Mouse (Mus musculus) midbrain, postnatal 0 days (tissue): Measurements from ENCODE around the gene Zfp945. TPM values are rescaled to one million over a fixed set of nuclear protein-coding genes. Genes with fewer than 3 reads are reported as not detected.
A peak's percentile ranks its signal among the peaks of the same experiment; 100 is the strongest.
"Not testable (repeated sequence)": the region's sequence is repeated elsewhere in the genome, so short reads cannot be mapped to it uniquely, and the experiment has no call there.

ENCODE experiments used
- ATAC-seq: fragments of 200-750 bp; cut with Nextera tagmentation; 2 replicates; pipeline ENCODE4 v1.8.0; 2017; ENCODE audit warnings: moderate number of reproducible peaks, mild to moderate bottlenecking, moderate TSS enrichment, moderate library complexity; ENCODE audit not compliant: low FRiP score
- DNase-seq: peaks from one replicate; pipeline ENCODE4 v3.0.0-alpha.2; 2015; ENCODE audit warnings: low spot score
- H3K27ac ChIP-seq: fragments of 300-500 bp; sonication (generic); 2 replicates; pipeline ENCODE4 v1.5.1; 2014; ENCODE audit warnings: low read depth, mild to moderate bottlenecking, low read length, mixed read lengths
- H3K27me3 ChIP-seq: fragments of 300-500 bp; sonication (generic); 2 replicates; pipeline ENCODE4 v1.6.1; 2014; ENCODE audit warnings: low read length, control low read depth, mixed read lengths; ENCODE audit not compliant: insufficient read depth
- H3K36me3 ChIP-seq: fragments of 300-500 bp; sonication (generic); 2 replicates; pipeline ENCODE4 v1.6.1; 2014; ENCODE audit warnings: low read length, control low read depth, mixed read lengths; ENCODE audit not compliant: insufficient read depth
- H3K4me1 ChIP-seq: fragments of 300-500 bp; sonication (generic); 2 replicates; pipeline ENCODE4 v1.6.1; 2014; ENCODE audit warnings: mild to moderate bottlenecking, control low read depth, antibody characterized with exemption, low read length, mixed read lengths; ENCODE audit not compliant: insufficient read depth
- H3K4me2 ChIP-seq: fragments of 300-500 bp; sonication (generic); 2 replicates; pipeline ENCODE4 v1.6.1; 2014; ENCODE audit warnings: low read depth, mild to moderate bottlenecking, low read length, mixed read lengths; ENCODE audit not compliant: poor library complexity, severe bottlenecking
- H3K4me3 ChIP-seq: fragments of 300-500 bp; sonication (generic); 2 replicates; pipeline ENCODE4 v1.5.1; 2014; ENCODE audit warnings: low read depth, mild to moderate bottlenecking, low read length, moderate library complexity
- H3K9ac ChIP-seq: fragments of 300-500 bp; sonication (generic); replicated peaks from 2 replicates; pipeline ENCODE4 v1.6.1; 2014; ENCODE audit warnings: mild to moderate bottlenecking, low read length, moderate library complexity, mixed read lengths; ENCODE audit not compliant: poor library complexity, severe bottlenecking
- H3K9me3 ChIP-seq: fragments of 300-500 bp; sonication (generic); 2 replicates; pipeline ENCODE4 v1.6.1; 2016; ENCODE audit warnings: low read length, control low read depth
- CTCF ChIP-seq: IDR thresholded peaks from 2 replicates; pipeline ENCODE4 v1.5.1; 2016; ENCODE audit warnings: antibody characterized with exemption, mild to moderate bottlenecking
- WGBS: fragments of 180-500 bp; shearing (Covaris S2); extraction: QIAGEN DNeasy Blood & Tissue Kit; methylation state at CpG from one replicate; pipeline ENCODE4 v1.1.7; 2014; 5-methylcytosine and 5-hydroxymethylcytosine counted together
- polyA plus RNA-seq: library from polyadenylated mRNA; unstranded; fragments of >200 nt; fragmentation: Nextera tagmentation; extraction: Ambion mirVana; gene quantifications from 2 replicates; pipeline ENCODE4 v1.2.1, GENCODE M21; 2015
- total RNA-seq: library from RNA; depleted of rRNA; stranded (reverse); fragments of >200 nt; gene quantifications from 2 replicates; pipeline ENCODE4 v1.2.3, GENCODE M21; 2014; rRNA removed

Zfp945 gene
- total RNA-seq, result 16.0 and 18.5 TPM in 2 replicates
- polyA plus RNA-seq, result 13.9 and 14.4 TPM in 2 replicates

- ATAC-seq, result peak; percentile 96
- TF ChIP-seq CTCF, result no peak
- 0% methylated on average over 20 of the region's 20 CpGs for WGBS
These were observed at the start of gene Zfp945 for GRCm38 (mm10) chr17:22866845-22867481. Gene Zfp945, minus strand, starts transcription at chr17:22867134.

GRCm38 (mm10) chr17:22888302-22888701 lies 21.4 kb upstream of the Zfp945 start:
- ATAC-seq, result no peak
- Histone ChIP-seq H3K9ac (no peak overlapping the region), H3K36me3 (no peaks in the 10 kb centered on the region), H3K27me3 (no peaks in the 10 kb centered on the region), H3K27ac (no peak overlapping the region), H3K4me3 (no peak overlapping the region), H3K9me3 (peaks cover 13% of the 10 kb centered on the region), H3K4me2 (no peak overlapping the region), H3K4me1 (no peaks in the 10 kb centered on the region)
- WGBS, result 83% methylated on average over 3 of the region's 3 CpGs
- TF ChIP-seq CTCF, result no peak
- DNase-seq, result no peak

More at GRCm38 (mm10) chr17:22866845-22867481, at the start of gene Zfp945:
- Histone ChIP-seq H3K27me3 (no peaks in the 10 kb centered on the region), H3K9me3 (no peaks in the 10 kb centered on the region), H3K27ac (peak within 1 kb of the TSS; percentile 77), H3K4me3 (peak within 1 kb of the TSS; percentile 83), H3K4me2 (peak within 1 kb of the TSS; percentile 63), H3K4me1 (peaks cover 6% of the 10 kb centered on the region), H3K9ac (peak within 1 kb of the TSS; percentile 69), H3K36me3 (no peaks in the 10 kb centered on the region)
- peak; percentile 91 for DNase-seq

GRCm38 (mm10) chr17:22884059-22884698 lies 17.2 kb upstream of the Zfp945 start:
- 73% methylated on average over 10 of the region's 10 CpGs for WGBS

GRCm38 (mm10) chr17:22877427-22878307 lies 10.7 kb upstream of the Zfp945 start:
- DNase-seq (no peak), ATAC-seq (no peak)
- Histone ChIP-seq H3K4me3 (no peak overlapping the region), H3K27me3 (no peaks in the 10 kb centered on the region), H3K9ac (no peak overlapping the region), H3K27ac (no peak overlapping the region), H3K36me3 (no peaks in the 10 kb centered on the region), H3K4me2 (no peak overlapping the region), H3K4me1 (no peaks in the 10 kb centered on the region), H3K9me3 (peaks cover 4% of the 10 kb centered on the region; the same call in 1 of the 2 replicates)
- no peak for TF ChIP-seq CTCF
- WGBS, result 95% methylated on average over 10 of the region's 11 CpGs

More at GRCm38 (mm10) chr17:22884059-22884698, 17.2 kb upstream of the Zfp945 start:
- no peak for ATAC-seq
- no peak overlapping the region for H3K4me2 ChIP-seq
- peaks cover 3% of the 10 kb centered on the region; the same call in 1 of the 2 replicates for H3K9me3 ChIP-seq
- no peak overlapping the region for H3K27ac ChIP-seq
- no peaks in the 10 kb centered on the region for H3K4me1 ChIP-seq
- no peaks in the 10 kb centered on the region for H3K27me3 ChIP-seq
- no peak overlapping the region for H3K9ac ChIP-seq
- H3K4me3 ChIP-seq, result no peak overlapping the region
- H3K36me3 ChIP-seq, result no peaks in the 10 kb centered on the region
- DNase-seq, result no peak
- TF ChIP-seq CTCF, result no peak

GRCm38 (mm10) chr17:22876316-22876715 lies 9.4 kb upstream of the Zfp945 start:
- WGBS, result 96% methylated on average over 20 of the region's 20 CpGs
- Histone ChIP-seq H3K36me3 (no peaks in the 10 kb centered on the region), H3K27ac (no peak overlapping the region), H3K9ac (no peak overlapping the region), H3K4me2 (no peak overlapping the region), H3K4me3 (no peak overlapping the region), H3K9me3 (peaks cover 4% of the 10 kb centered on the region; the same call in 1 of the 2 replicates), H3K4me1 (no peaks in the 10 kb centered on the region), H3K27me3 (no peaks in the 10 kb centered on the region)
- no peak for TF ChIP-seq CTCF
- no peak for ATAC-seq
- peak; percentile 2 for DNase-seq

GRCm38 (mm10) chr17:22875549-22875948 lies 8.6 kb upstream of the Zfp945 start:
- H3K4me1 ChIP-seq, H3K4me3 ChIP-seq, H3K36me3 ChIP-seq, H3K9ac ChIP-seq, DNase-seq, H3K4me2 ChIP-seq, H3K9me3 ChIP-seq, H3K27ac ChIP-seq, H3K27me3 ChIP-seq, ATAC-seq: not testable (repeated sequence)
- 87% methylated on average over 4 of the region's 4 CpGs for WGBS
